Mouse (Mus musculus) adrenal gland, adult 8-10 months (tissue): ENCODE measurements around the gene Usp2. TPM values are rescaled to one million over a fixed set of nuclear protein-coding genes. Genes with fewer than 3 reads are reported as not detected.
"Not testable (repeated sequence)": the region's sequence is repeated elsewhere in the genome, so short reads cannot be mapped to it uniquely, and the experiment has no call there.

Source experiments
- DNase-seq: peaks from one replicate; pipeline ENCODE4 v3.0.0; 2022
- total RNA-seq, 4 experiments: library from RNA; stranded (reverse); gene quantifications; 2 replicates each; pipeline ENCODE4 v1.2.4; 2022

The Usp2 gene
- total RNA-seq, 4 experiments from 2014 or later, result 39.1 to 77.6 (median 51.7) TPM

DNA sequence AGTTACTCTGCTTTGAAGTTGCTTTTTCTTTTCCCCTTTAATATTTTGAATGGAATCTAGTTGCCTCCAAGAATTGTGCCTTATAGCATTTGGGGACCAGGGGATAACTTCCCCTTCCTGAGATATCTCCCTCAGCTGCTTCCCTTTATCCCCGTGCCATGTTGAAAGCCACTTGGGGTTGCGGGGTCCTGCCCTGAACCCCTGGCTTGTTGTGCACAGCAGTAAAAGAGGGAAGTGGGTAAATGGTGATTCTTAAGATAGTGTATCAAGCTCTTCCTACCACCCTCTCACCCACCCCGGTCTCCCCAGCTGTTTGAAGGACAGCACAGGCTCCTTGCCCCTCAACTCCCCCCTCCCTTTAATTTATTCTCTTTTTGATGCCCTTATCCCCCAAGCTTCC lies 27.9 kb downstream of the Usp2 start:
- no peak for DNase-seq

DNA sequence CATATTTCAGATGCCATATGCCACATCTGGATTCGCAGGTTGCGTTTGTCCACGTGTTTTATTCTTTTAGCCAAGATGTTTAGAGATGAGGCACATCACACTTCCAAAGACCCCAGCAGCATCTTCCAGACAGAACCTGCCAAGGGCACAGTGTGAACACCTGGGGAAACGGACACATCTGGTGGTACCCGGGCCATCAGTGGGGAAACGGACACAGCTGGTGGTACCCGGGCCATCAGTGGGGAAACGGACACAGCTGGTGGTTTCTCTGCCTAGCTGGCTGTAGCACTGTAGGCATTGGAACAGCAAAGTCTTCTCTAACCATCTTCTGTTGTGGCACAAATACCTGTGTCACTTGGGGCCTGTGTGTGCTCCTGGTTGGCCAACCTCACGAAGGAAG lies 29.0 kb downstream of the Usp2 start:
- DNase-seq, result no peak

DNA sequence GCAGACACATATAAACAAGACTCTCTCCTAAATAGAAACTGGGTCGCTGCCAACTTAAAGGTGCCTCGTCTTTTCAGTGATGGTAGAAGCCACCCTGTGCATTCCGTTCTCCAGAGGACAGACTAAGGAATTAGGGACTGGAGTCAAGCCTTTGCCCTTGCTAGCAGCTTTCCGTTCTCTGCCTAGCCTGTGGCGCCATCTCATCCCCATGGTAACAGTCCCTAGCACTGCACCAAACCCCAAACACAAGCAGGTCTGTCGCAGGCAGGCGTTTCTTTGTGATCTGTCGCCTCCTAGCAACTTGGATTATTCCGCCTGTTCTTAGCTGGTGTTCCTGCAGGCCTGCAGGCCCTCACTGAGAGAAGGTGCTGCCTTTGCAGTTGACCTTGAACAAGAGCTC lies 29.7 kb downstream of the Usp2 start:
- no peak for DNase-seq

DNA sequence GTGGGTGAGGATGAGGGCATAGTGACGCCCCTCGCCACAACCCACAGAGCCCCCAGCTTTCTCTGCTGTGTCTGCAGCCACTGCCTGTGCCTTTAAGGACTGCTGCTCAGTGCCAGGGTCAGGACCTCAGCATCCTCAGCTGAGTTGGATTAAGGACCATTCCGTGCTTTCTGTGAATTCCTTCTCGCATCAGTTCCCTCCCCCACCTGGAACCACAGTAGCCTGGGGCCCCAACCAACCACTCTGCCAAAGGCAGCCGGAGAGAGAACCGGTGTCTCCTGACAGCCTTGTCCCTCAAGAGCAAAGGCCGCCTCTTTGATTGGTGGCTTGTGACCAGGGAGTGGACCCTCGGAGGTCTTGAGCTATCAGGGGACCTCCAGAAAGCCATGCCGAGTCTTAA lies 34.7 kb downstream of the Usp2 start, which contains the start of gene Mfrp:
Gene Mfrp, plus strand, starts transcription at position 240 of the 400 bp plus-strand sequence.
- no peak for DNase-seq

DNA sequence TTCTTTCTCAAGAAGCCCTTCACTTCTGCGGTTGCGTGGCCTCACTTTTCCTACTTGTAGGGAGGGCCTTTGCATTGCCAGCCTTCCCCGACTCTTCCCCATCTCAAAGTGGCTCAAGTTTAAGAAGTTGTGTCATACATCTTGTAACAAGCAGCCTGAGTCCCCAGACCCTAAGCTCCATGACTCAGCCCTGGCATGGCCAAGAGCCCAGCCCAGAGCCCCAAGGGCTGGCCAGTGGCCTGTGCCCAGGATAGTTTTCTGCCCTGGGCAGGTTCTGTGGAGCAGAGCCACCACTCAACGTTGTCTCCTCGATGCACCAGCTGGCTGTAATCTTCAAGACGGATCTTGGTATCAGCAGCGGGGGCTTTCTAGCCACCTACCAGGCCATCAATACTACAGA lies 38.1 kb downstream of the Usp2 start:
- DNase-seq, result no peak

DNA sequence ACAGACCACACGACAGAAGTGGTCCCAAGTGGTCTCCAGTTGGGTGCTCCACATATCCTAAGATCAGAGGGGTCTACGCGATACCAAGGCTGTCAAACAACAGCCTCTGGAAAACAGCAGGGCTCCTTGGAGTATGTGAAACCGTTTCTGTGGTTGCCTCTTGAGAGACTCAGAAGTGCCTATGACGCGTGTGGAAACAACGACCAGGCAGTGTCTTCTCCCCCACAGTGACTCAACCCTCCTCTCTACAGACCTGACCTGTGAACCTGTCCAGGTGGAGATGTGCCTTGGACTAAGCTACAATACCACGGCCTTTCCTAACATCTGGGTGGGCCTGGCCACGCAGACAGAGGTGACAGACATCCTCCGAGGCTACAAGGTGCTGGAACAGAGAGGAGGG lies 39.0 kb downstream of the Usp2 start:
- DNase-seq, result no peak

DNA sequence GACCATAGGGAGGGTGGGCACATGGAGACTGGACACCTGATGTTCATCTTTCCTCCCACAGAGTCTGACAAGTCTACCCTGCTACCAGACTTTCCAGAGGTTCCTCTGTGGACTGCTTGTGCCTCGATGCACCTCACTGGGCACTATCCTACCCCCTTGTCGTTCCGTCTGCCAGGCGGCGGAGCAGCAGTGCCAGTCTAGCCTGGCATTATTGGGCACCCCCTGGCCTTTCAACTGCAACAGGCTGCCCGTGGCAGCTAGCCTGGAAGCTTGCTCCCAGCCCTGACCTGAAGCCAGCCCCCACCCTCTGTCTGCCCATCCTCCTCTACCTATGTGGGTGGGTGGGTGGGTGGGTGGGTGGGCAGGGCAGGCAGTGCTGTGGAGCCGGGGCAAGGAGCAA lies 39.4 kb downstream of the Usp2 start:
- no peak for DNase-seq

DNA sequence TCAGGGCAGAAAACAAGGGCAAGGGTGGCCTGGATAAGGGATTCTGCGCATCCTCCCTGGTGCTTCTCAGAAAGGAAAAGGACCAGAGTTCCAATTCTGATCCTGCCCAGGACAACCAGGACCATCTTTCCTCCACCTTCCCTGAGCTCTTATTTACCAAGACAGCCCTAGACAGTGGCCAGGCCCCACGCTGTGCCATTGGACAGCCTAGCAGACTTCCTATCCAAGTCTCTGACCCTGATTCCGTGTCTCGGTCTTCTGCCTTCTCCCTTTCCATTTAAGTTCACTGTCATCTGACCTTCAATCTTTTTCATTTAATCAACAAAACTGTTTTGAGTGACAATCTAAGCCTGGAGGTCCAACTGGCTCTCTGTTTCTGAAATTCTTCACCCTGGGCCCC lies 39.8 kb downstream of the Usp2 start:
- no peak for DNase-seq

DNA sequence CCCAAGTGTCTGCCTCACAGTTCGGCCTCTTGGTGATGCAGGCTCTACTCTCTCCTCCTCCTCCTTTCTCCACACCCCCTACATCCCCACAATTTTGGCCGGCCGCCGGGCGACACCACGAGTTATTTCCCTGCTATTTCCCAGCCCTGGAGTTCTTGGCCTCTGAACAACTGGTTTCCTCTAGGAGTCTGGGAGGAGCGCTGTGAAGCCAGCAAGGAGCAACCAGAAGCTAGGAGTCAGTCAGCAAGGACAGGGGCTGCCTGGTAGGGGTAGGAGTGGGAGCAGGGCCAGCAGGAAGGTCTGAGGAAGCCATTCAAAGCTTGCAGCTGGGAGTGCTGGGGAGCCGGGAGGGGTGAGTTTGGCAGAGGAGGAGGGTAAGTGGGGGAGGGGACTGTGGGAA lies 40.3 kb downstream of the Usp2 start, which contains the start of gene C1qtnf5:
Gene C1qtnf5, plus strand, starts transcription at position 136 of the 400 bp plus-strand sequence.
- DNase-seq, result peak; percentile 72

DNA sequence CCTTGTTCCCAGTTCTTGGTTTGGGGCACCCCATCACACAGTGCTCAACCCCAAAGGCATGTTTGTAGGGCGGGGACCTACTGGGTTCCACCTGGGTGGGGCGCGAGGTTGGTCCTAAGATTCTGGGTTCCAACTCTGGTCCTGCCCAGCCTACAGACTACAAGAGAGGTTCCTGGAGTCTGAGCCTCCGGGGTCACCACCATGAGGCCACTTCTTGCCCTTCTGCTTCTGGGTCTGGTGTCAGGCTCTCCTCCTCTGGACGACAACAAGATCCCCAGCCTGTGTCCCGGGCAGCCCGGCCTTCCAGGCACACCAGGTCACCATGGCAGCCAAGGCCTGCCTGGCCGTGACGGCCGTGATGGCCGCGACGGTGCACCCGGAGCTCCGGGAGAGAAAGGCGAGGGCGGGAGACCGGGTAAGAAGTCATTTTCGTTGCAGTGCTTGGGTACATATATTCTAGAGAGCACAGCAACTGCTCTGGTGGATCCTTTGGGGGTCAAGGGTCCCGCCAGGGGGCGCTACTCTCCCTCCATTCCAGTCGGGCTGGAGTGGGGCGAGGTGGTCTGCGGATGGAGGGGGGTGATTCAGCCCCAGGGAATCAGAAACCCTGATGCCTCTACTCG lies 40.8 kb downstream of the Usp2 start:
- DNase-seq, result peak; percentile 71

DNA sequence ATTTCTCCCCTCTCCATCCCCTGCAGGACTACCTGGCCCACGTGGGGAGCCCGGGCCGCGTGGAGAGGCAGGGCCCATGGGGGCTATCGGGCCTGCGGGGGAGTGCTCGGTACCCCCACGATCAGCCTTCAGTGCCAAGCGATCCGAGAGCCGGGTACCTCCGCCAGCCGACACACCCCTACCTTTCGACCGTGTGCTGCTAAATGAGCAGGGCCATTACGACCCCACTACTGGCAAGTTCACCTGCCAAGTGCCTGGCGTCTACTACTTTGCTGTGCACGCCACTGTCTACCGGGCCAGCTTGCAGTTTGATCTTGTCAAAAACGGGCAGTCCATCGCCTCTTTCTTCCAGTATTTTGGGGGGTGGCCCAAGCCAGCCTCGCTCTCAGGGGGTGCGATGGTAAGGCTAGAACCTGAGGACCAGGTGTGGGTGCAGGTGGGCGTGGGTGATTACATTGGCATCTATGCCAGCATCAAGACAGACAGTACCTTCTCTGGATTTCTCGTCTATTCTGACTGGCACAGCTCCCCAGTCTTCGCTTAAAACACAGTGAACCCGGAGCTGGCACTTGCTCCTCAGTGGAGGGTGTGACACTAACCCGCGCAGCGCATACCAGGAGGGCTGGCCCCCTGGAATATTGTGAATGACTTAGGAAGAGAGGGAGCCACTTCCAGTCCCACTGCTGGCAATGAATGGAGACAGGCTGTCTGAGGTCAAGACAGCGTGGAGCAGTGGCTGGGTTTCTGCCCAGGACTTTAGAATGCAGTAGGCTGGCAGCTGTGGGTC lies 41.6 kb downstream of the Usp2 start:
- no peak for DNase-seq

DNA sequence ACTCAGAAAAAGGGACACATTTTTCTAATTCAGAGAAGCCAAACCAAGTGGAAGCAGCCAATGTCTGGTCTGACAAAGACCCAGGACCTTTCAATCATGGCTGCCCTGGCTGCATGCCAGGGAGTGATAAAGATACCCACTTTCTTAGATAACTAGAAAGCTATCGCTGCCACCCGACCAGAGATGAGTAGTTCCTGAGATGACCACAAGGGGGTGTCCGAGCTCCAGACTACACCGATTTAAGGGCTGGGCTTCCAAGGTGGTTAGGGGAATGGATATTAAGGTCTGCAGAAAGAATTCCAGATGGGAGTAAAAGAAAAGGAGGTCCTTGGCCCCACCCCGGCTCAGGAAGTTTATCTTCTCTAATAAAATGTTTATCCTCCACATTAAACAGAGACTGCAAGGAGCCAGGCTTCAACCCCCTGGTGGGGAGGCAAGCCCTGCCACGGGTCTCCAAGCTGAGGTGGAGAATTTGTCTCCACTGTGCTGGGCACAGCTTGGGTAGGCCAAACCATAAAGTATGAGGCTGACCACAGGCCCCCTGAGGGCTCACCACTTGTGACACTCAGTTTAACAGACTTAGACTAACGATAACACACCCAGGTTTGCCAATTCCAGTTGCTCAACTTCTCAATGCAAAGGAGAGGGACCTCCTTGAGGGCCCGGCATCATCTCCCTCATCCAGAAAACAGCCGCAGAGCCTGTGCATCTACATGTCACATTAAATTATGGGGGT lies 42.7 kb downstream of the Usp2 start:
- DNase-seq, result no peak

DNA sequence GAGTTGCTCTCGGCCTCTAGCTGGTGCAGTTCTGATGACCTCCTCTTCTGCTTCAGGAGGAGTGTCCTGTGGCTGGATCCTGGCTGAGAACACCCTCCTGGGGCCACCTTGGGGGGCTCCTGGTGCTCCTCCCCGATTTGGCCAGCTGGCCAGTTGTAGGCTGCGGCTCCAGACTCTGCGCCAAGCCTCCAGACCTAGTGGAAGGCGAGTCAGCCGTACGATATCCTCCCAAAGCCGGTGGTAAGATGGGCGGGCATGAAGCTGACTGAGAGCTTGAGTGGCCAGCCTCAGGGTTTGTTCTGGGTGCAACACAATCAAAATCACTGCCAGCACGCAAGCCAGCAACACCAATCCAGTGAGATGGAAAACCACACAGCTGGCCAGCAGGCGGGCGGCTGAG lies 45.1 kb downstream of the Usp2 start:
- not testable (repeated sequence) for DNase-seq

DNA sequence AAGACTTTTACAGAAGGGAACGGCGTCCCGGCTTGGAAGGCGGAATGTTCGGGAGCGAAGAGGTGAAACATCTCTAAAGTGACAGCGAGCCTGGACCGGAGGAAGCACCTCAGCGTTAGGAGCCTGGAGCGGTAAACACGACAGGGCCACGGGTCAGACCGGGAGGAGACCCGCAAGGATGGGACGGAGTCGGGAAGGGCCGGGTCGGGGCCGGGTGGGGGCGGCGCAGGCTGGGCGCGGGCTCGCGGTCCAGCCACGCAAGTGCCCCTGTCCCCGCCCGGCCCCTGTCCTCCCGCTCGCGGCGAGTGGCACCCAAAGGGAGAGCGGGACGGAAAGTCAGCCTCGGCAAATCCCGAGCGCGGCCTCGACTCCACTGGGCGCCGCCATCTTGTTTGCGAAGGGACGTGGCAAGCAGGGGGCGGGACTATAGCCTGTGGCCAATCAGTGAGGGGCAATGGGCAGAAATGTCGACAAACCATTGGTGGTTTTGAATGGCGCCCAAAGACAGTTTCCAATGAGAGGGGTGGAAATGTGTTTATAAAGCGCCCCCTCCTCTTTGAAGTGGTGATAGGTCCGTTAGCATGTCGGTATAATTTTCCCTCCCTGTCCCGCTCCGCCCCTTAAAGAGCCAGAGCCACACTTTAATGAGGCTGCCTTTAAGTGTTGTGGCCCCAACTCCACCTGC lies 46.4 kb downstream of the Usp2 start, which contains the start of the genes Gm49380 and Rnf26:
Gene Gm49380, minus strand, starts transcription at position 396 of the 685 bp plus-strand sequence.
Gene Rnf26, minus strand, starts transcription at position 413 of the 685 bp plus-strand sequence.
- DNase-seq, result peak; percentile 96

DNA sequence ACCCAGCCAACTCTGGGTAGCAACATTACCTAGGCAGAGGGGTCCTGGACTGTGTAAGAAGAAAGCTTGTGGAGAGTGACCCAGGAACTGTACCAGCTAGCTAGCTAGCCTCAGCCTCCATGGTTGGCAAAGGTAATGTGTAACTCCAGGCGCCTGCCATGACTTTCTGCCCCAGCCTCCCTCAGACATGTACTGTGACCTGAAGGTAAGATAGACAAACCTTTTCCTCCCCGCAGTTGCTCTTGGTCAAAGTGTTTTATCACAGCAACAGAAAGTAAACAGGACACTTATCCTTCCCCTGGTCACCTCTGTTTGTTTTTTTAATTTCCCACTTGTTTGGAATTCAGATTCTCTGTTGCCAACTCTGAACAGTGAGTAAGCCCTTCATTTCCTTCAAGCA lies 47.6 kb downstream of the Usp2 start:
- DNase-seq, result no peak

DNA sequence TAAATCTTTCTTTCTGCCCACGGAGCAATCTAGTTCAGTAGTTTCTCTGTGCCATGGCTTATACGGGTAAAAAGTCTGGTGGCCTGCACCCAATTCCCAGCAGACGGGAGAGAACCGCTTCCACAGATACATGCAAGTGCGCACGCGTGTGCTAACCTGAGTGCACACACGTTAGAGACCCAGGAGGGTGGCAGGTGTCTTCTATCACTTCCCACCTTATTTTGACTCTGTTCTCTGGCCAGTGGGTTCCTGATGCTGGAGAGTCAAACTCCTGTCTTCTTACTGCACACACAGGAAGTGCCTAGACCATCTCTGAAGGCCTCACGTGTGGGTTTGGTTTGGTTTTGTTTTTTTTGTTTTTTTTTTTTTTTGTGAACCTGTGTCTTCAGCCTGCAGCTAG lies 48.8 kb downstream of the Usp2 start:
- DNase-seq, result no peak

DNA sequence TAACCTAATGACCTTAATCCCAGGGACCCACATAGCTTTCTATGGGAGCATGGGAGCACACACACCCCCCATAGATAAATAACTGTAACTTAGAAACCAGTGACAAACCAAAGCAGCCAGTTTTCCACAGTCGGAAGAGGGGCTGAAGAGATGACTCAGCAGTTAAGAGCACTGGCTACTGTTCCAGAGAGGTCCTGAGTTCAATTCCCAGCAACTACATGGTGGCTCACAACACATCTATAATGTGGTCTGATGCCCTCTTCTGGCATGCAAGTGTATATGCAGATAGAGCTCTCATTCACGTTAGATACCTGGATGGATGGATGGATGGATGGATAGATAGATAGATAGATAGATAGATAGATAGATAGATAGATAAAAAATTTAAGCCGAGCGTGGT lies 49.4 kb downstream of the Usp2 start:
- no peak for DNase-seq

DNA sequence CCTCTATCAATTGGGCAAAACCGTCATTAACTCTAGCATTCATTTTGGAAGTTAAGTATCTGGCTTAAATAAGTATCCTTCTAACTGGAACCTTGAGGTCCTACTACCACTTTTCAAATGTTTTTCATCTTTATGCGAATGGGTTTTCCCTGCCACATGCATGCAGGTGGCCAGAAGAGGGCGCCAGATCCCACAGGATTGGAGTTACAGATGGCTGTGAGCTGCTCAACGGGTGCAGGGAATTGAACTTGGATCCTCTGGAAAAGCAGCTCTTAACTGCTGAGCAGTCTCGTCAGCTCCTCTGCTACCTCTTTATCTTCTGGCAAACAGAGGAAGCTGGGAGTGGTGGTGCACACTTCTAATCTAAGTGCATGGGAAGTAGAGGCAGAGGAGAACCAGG lies 52.2 kb downstream of the Usp2 start:
- DNase-seq, result no peak

DNA sequence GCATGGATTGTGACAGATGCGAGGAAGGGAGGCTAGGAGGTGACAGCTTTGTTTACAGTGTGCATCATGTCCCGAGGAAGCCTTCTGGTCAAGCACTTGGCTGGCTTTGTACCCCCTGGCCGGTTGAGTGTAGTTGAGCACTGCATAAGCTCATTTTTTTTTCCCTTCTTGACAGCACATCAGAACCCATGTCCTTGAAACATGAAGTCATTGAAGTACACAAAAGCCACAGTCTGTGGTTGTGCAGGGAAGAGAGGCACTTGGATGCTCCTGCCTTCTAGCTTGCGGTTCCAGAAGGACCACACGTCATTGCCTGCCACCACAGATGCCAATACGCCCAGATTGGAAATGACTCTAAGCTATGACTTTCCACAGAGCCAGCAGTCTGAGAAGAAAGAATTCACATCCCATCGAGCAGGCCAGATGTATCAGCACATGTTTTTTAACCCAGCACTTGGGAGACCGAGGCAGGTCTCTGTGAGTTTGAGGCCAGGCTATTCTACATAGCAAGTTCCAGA lies 53.2 kb downstream of the Usp2 start:
- no peak for DNase-seq

DNA sequence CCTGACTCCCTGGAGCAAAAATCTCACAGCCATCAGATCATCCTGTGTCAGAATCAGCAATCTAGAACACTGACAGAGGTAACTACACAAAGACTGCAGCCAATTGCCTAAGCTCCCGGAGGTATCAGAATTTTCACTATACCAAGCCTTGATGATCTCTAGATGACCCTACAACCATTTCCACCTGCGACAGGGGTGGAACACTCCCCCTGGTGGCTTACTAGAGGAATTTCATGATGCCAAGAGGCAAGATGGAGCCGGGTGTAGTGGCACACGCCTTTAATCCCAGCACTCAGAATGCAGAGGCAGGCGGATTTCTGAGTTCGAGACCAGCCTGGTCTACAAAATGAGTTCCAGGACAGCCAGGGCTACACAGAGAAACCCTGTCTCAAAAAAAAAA lies 57.5 kb downstream of the Usp2 start:
- DNase-seq, result no peak

DNA sequence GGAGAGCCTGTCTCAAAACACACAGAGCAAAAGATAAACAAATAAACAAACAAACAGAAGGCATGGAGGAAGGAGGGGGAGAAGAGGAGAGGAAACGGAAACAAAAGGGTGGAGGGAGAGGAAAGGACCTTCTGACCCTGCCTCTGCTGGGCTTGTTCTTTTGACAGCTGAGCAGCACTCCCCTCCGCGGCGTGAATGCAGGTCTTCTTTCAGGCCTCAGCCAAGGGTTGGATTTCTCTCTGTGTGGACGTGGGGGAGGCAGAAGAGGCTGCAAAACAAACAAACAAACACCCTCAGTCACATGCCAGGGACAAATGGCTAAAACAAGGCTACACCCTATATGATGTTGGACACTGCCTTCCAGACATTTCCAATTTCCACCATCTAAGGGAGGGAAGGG lies 58.2 kb downstream of the Usp2 start:
- DNase-seq, result no peak
